Mouse (Mus musculus): ENCODE data around the gene Pomgnt1.

DNA sequence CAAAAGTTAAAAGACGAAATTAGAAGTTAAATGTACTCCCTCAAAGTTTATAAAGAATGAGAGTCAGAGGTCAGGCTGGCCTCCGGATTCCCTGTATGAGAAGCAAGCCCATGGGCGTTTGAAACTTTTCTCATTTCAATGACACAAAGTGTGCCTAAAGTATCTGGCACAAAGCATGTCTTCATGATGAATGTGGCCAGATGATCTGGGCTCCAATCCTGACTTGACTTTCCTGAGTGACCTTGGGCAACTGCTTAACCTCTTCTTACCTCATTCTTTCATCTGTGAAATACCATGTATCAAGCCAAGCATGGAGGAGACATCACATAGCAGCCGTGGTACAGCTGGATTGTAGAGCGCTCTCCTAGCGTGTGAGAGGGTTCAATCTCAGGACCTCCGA is 18.6 kb downstream of the Pomgnt1 start:
- TF ChIP-seq JUND (conservative IDR thresholded peaks at IDR 0.05; ENCODE audit: low read depth, low read length) = no peak
- no peak for TF ChIP-seq ZC3H11A (IDR thresholded peaks at IDR 0.05; ENCODE audit: low read depth, low read length)
- TF ChIP-seq BHLHE40 (IDR thresholded peaks at IDR 0.05; ENCODE audit: low read depth, low read length) = no peak
- no peak for TF ChIP-seq MXI1 (IDR thresholded peaks at IDR 0.05; ENCODE audit: low read depth, low read length)
- no peak for TF ChIP-seq CTCF (conservative IDR thresholded peaks at IDR 0.05 in 1 of 2, IDR thresholded peaks at IDR 0.05 in 1 of 2; ENCODE audit: low read depth in 2 of 2, low read length in 2 of 2)
- TF ChIP-seq USF1 (IDR thresholded peaks at IDR 0.05; ENCODE audit: low read depth, low read length) = no peak
- no peak for TF ChIP-seq E2F4 (IDR thresholded peaks at IDR 0.05; ENCODE audit: insufficient replicate concordance, low read depth, low read length)
- TF ChIP-seq POLR2A (IDR thresholded peaks at IDR 0.05; ENCODE audit: low read depth, low read length) = no peak
- TF ChIP-seq SIN3A (IDR thresholded peaks at IDR 0.05; ENCODE audit: low read length) = no peak
- TF ChIP-seq ZNF384 (IDR thresholded peaks at IDR 0.05; ENCODE audit: low read depth, low read length) = no peak
- no peak for TF ChIP-seq EP300 (IDR thresholded peaks at IDR 0.05; ENCODE audit: low read length)
- TF ChIP-seq CHD2 (IDR thresholded peaks at IDR 0.05; ENCODE audit: low read length) = no peak
- TF ChIP-seq HCFC1 (IDR thresholded peaks at IDR 0.05; ENCODE audit: low read depth, low read length) = no peak

All from CH12.LX (cell line).